Mouse (Mus musculus): ENCODE measurements around the gene Inpp5k. TPM values are rescaled to one million over a fixed set of nuclear protein-coding genes. Genes with fewer than 3 reads are reported as not detected.
"Not testable (repeated sequence)": the region's sequence is repeated elsewhere in the genome, so short reads cannot be mapped to it uniquely, and the experiment has no call there.

Gene Inpp5k
- polyA plus RNA-seq, 2 experiments from 2014 or later = 109 to 120 TPM

GRCm38 (mm10) chr11:75679439-75680171 lies 48.8 kb downstream of the Inpp5k start:
- peak; percentile 41 for ATAC-seq

- ATAC-seq = no peak
Observed at GRCm38 (mm10) chr11:75684462-75684861, 53.7 kb downstream of the Inpp5k start.

GRCm38 (mm10) chr11:75684956-75685355 lies 54.2 kb downstream of the Inpp5k start:
- ATAC-seq = no peak

- no peak for ATAC-seq
Observed at GRCm38 (mm10) chr11:75687343-75687993, 56.7 kb downstream of the Inpp5k start.

GRCm38 (mm10) chr11:75688132-75688531 lies 57.3 kb downstream of the Inpp5k start:
- ATAC-seq = no peak

GRCm38 (mm10) chr11:75689977-75690376 lies 59.2 kb downstream of the Inpp5k start:
- ATAC-seq = no peak

- ATAC-seq = no peak
Observed at GRCm38 (mm10) chr11:75691047-75691446, 60.3 kb downstream of the Inpp5k start.

GRCm38 (mm10) chr11:75693570-75693969 lies 62.8 kb downstream of the Inpp5k start:
- ATAC-seq = no peak

GRCm38 (mm10) chr11:75697464-75697863 lies 66.7 kb downstream of the Inpp5k start:
- ATAC-seq = not testable (repeated sequence)

Other genes with a start within 250 kb of the Inpp5k start
- 1 to 10 TPM; 1.8 to 3.9 TPM for gene Serpinf1, start 208.3 kb upstream of the Inpp5k start, polyA plus RNA-seq (2017; shearing (Covaris generic))
- not detected for gene Serpinf2, start 191.4 kb upstream of the Inpp5k start, polyA plus RNA-seq (2017; shearing (Covaris generic))
- gene Wdr81, start 176.3 kb upstream of the Inpp5k start, polyA plus RNA-seq (2017; shearing (Covaris generic)) = 1 to 10 TPM; 5.2 to 7.3 TPM
- 10 to 100 TPM in 1 of 2 experiments, 1 to 10 TPM in 1; 5.6 to 16.0 TPM for gene Tlcd2, start 169.3 kb upstream of the Inpp5k start, polyA plus RNA-seq (2017; shearing (Covaris generic))
- gene Prpf8, start 144.2 kb upstream of the Inpp5k start, polyA plus RNA-seq (2017; shearing (Covaris generic)) = 10 to 100 TPM; 33.9 to 38.7 TPM
- not detected for gene Rilp, start 120.9 kb upstream of the Inpp5k start, polyA plus RNA-seq (2017; shearing (Covaris generic))
- under 1 TPM; 0.42 to 0.47 TPM for gene Scarf1, start 117.4 kb upstream of the Inpp5k start, polyA plus RNA-seq (2017; shearing (Covaris generic))
- gene Slc43a2, start 99.3 kb upstream of the Inpp5k start, polyA plus RNA-seq (2017; shearing (Covaris generic)) = 10 to 100 TPM; 18.3 to 18.7 TPM
- gene Pitpna, start 42.9 kb upstream of the Inpp5k start, polyA plus RNA-seq (2017; shearing (Covaris generic)) = 10 to 100 TPM; 24.3 to 47.6 TPM
- 10 to 100 TPM; 15.7 to 25.1 TPM for gene Myo1c, start 19.5 kb downstream of the Inpp5k start, polyA plus RNA-seq (2017; shearing (Covaris generic))
- gene Crk, start 48.3 kb downstream of the Inpp5k start, polyA plus RNA-seq (2017; shearing (Covaris generic)) = 10 to 100 TPM; 12.0 to 13.8 TPM
- gene Ywhae, start 101.9 kb downstream of the Inpp5k start, polyA plus RNA-seq (2017; shearing (Covaris generic)) = 100 to 1,000 TPM; 479 to 486 TPM
- not detected for gene Doc2b, start 165.1 kb downstream of the Inpp5k start, polyA plus RNA-seq (2017; shearing (Covaris generic))

Data from activated CD4-positive, CD25-positive, alpha-beta regulatory T cell, adult 4 months (primary cell).